ENCODE assay signal across 8 mouse cellular contexts in genomic region chr1:17980604-17981003, GRCm38 (mm10).
DNase-seq lines count a peak whose midpoint lies in the region; ATAC-seq and TF ChIP-seq lines count a peak whose summit lies in the region.

No protein-coding gene starts in this region.

- no peak overlapping the region for H3K4me3 ChIP-seq in kidney, postnatal 0 days (replicated peaks; ENCODE audit: low read depth, low read length)
- no peak overlapping the region for H3K4me3 ChIP-seq in kidney, embryonic 16.5 days (ENCODE audit: low read length)
- no peak overlapping the region for H3K4me3 ChIP-seq in forebrain, embryonic 12.5 days (replicated peaks)
- H3K4me3 ChIP-seq in thymus, adult 2 months (ENCODE audit: control insufficient read depth, insufficient read depth, low read length) = no peak overlapping the region

- TF ChIP-seq POLR2A in thymus, adult 2 months (IDR thresholded peaks at IDR 0.05; ENCODE audit: control insufficient read depth, extremely low read depth, insufficient read depth, low read length, poor library complexity) = no peak

- no peaks in the 10 kb centered on the region for H3K4me1 ChIP-seq in kidney, postnatal 0 days (replicated peaks; ENCODE audit: insufficient read depth, low read length)
- no peaks in the 10 kb centered on the region for H3K4me1 ChIP-seq in kidney, embryonic 16.5 days (ENCODE audit: insufficient read depth, low read length)
- H3K4me1 ChIP-seq in forebrain, embryonic 12.5 days = no peaks in the 10 kb centered on the region
- no peaks in the 10 kb centered on the region for H3K4me1 ChIP-seq in thymus, adult 2 months (replicated peaks; ENCODE audit: control insufficient read depth, insufficient read depth, low read length)

- ATAC-seq in kidney, postnatal 0 days (replicated peaks; ENCODE audit: low FRiP score, low read depth) = no peak
- ATAC-seq in kidney, embryonic 16.5 days (ENCODE audit: low FRiP score, low TSS enrichment) = no peak
- ATAC-seq in forebrain, embryonic 12.5 days (ENCODE audit: low FRiP score) = peak; percentile 72; the same call in 1 of the 2 replicates

- no peak overlapping the region for H3K4me2 ChIP-seq in kidney, postnatal 0 days (ENCODE audit: low read length)
- no peak overlapping the region for H3K4me2 ChIP-seq in kidney, embryonic 16.5 days (replicated peaks; ENCODE audit: low read depth, low read length)
- H3K4me2 ChIP-seq in forebrain, embryonic 12.5 days = no peak overlapping the region

- H3K27me3 ChIP-seq in kidney, postnatal 0 days (ENCODE audit: insufficient read depth, low read length) = no peaks in the 10 kb centered on the region
- H3K27me3 ChIP-seq in kidney, embryonic 16.5 days (ENCODE audit: insufficient read depth, low read length) = no peaks in the 10 kb centered on the region
- no peaks in the 10 kb centered on the region for H3K27me3 ChIP-seq in forebrain, embryonic 12.5 days
- H3K27me3 ChIP-seq in thymus, adult 2 months (ENCODE audit: control insufficient read depth, insufficient read depth, low read length) = no peaks in the 10 kb centered on the region

- TF ChIP-seq CTCF in kidney, postnatal 0 days (IDR thresholded peaks at IDR 0.05; ENCODE audit: low read depth) = peak; percentile 81
- no peak for TF ChIP-seq CTCF in thymus, adult 2 months (IDR thresholded peaks at IDR 0.05; ENCODE audit: borderline replicate concordance, control insufficient read depth, extremely low read depth, insufficient read depth, low read length, poor library complexity)

- H3K9me3 ChIP-seq in kidney, postnatal 0 days (replicated peaks; ENCODE audit: low read length) = no peaks in the 10 kb centered on the region
- H3K9me3 ChIP-seq in kidney, embryonic 16.5 days (ENCODE audit: low read length) = no peaks in the 10 kb centered on the region
- H3K9me3 ChIP-seq in forebrain, embryonic 12.5 days = no peaks in the 10 kb centered on the region

- H3K36me3 ChIP-seq in kidney, postnatal 0 days (ENCODE audit: insufficient read depth, low read length) = no peaks in the 10 kb centered on the region
- no peaks in the 10 kb centered on the region for H3K36me3 ChIP-seq in kidney, embryonic 16.5 days (ENCODE audit: insufficient read depth, low read length)
- H3K36me3 ChIP-seq in forebrain, embryonic 12.5 days (replicated peaks) = no peaks in the 10 kb centered on the region
- H3K36me3 ChIP-seq in thymus, adult 2 months (ENCODE audit: control insufficient read depth, insufficient read depth, low read length) = no peaks in the 10 kb centered on the region

- no peak overlapping the region for H3K9ac ChIP-seq in kidney, postnatal 0 days (ENCODE audit: low read depth, low read length)
- no peak overlapping the region for H3K9ac ChIP-seq in kidney, embryonic 16.5 days (replicated peaks; ENCODE audit: low read length)
- H3K9ac ChIP-seq in forebrain, embryonic 12.5 days = no peak overlapping the region

- 12% methylated on average over 3 of the region's 3 CpGs for WGBS in kidney, postnatal 0 days
- 16% methylated on average over 3 of the region's 3 CpGs for WGBS in kidney, embryonic 16.5 days
- WGBS in forebrain, embryonic 12.5 days = 16% methylated on average over 3 of the region's 3 CpGs
- 24% methylated on average over 3 of the region's 3 CpGs for WGBS in thymus, adult 2 months

- DNase-seq in kidney, postnatal 0 days (ENCODE audit: low spot score) = peak; percentile 59
- peak; percentile 73 for DNase-seq in ZHBTc4 (ENCODE audit: low read depth, low spot score)
- peak; percentile 29 for DNase-seq in layer of hippocampus, adult 9-10 months (ENCODE audit: low spot score)
- peak; percentile 79 for DNase-seq in retina, embryonic 14.5 days (ENCODE audit: low spot score)
- DNase-seq in thymus, adult 2 months = no peak
- DNase-seq in ovary, adult 18-20 months (ENCODE audit: low spot score) = no peak

- H3K27ac ChIP-seq in kidney, postnatal 0 days = no peak overlapping the region
- H3K27ac ChIP-seq in kidney, embryonic 16.5 days (ENCODE audit: low read length) = no peak overlapping the region
- no peak overlapping the region for H3K27ac ChIP-seq in forebrain, embryonic 12.5 days
- no peak overlapping the region for H3K27ac ChIP-seq in thymus, adult 2 months (ENCODE audit: control insufficient read depth, insufficient read depth, low read length)

Comparison
In these comparisons a context has a peak if more than half of its experiments do, and no peak if none do; other contexts are left out.
1. DNase-seq: peak in kidney, postnatal 0 days (single experiment), ZHBTc4 (single experiment), layer of hippocampus, adult 9-10 months (single experiment) and retina, embryonic 14.5 days (single experiment); none in thymus, adult 2 months (single experiment) and ovary, adult 18-20 months (single experiment).